Mouse (Mus musculus) layer of hippocampus, adult 11-12 months (tissue): ENCODE measurements around the gene 4930544D05Rik.

Experiments
- DNase-seq: peaks from one replicate; pipeline ENCODE4 v3.0.0; 2022; ENCODE audit warnings: low spot score

Gene 4930544D05Rik

DNA sequence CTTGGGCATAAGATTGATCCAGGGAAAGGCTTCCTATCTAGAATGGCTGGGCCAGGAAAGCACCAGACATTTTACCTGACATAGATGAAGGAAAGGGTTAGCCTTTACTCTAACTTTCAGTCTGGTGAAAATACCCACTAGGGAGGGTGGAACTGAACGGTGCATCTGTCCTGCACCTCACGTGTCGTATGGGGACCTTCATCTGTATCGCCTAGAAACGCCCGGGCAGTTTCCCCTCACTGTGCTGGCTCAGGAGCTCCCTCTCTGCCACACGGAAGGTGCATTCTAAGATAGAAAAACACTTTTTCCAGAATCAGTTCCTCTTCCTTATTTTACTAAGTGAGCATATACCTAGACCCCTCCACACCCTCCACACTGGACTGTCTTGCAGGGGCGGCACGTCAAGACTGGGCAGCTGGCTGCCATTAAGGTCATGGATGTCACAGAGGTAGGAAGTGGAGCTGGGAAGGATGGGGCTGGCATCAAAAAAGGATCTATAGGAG is 17.1 kb upstream of the 4930544D05Rik start:
- no peak for DNase-seq

DNA sequence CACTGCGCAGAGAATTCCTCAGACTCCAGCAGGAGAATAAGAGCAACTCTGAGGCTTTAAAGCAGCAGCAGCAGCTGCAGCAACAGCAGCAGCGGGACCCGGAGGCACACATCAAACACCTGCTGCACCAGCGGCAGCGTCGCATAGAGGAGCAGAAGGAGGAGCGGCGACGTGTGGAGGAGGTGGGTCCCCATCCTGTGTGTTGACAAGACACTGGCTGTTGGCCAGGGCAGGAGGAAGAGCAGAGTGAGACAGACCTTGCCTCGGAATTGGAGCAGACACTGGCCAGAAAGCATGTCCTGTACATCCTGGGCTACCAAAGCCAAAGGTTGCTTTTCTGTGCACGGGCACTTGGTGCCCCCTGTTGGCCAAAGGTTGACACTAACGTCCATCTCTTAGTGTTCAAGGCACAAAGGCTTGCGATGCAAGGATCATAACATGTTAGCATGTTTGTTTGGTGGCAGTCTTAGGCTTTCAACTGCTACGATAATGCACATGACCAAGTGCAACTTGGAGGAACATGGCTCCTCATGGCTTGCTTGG is 10.6 kb upstream of the 4930544D05Rik start:
- peak; percentile 82 for DNase-seq

DNA sequence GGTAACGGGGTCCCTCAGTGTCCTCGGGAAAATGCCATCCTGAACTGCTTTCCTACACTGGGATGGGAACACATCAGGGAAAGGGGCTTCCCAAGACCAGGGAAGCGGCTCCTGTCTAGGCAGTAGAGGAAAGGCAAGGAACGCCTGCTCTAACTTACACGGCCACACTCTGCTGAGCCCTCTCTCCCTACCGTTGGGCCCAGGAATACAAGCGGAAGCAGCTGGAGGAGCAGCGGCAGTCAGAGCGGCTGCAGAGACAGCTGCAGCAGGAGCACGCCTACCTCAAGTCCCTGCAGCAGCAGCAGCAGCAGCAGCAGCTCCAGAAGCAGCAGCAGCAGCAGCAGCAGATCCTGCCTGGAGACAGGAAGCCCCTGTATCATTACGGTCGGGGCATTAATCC is 8.9 kb upstream of the 4930544D05Rik start:
- DNase-seq, result no peak

GRCm38 (mm10) chr11:70607611-70608010 is 8.0 kb upstream of the 4930544D05Rik start:
- no peak for DNase-seq

GRCm38 (mm10) chr11:70608381-70609066 is 7.1 kb upstream of the 4930544D05Rik start:
- no peak for DNase-seq

- no peak for DNase-seq
Measured at GRCm38 (mm10) chr11:70610752-70611151, 4.9 kb upstream of the 4930544D05Rik start.

- no peak for DNase-seq
Measured at GRCm38 (mm10) chr11:70612505-70612904, 3.1 kb upstream of the 4930544D05Rik start.

GRCm38 (mm10) chr11:70615074-70615473 is 574 bp upstream of the 4930544D05Rik start:
- peak; percentile 44 for DNase-seq

DNA sequence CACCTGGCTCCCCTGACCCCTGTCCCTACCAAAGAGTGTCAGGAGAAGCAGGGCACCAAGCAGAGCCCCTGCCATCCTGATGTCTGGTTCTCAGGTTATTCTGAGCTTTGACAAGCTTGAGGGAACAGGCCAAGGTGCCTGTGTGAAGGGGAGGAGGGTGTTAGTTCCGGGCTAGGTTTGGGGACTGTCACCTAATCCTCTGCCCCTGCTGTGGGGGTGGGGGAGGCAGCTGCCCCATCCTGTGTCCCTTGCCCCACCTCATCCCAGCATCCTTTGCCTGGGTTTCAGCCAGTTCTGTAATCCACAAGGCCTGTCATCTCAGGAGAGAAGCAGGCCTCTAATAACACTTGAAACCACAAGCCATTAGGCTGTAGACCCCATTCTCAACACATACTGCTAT is 3.5 kb downstream of the 4930544D05Rik start, which contains the start of gene Chrne:
Gene Chrne (minus strand): TSS at position 116 of the 400 bp plus-strand sequence.
- no peak for DNase-seq

DNA sequence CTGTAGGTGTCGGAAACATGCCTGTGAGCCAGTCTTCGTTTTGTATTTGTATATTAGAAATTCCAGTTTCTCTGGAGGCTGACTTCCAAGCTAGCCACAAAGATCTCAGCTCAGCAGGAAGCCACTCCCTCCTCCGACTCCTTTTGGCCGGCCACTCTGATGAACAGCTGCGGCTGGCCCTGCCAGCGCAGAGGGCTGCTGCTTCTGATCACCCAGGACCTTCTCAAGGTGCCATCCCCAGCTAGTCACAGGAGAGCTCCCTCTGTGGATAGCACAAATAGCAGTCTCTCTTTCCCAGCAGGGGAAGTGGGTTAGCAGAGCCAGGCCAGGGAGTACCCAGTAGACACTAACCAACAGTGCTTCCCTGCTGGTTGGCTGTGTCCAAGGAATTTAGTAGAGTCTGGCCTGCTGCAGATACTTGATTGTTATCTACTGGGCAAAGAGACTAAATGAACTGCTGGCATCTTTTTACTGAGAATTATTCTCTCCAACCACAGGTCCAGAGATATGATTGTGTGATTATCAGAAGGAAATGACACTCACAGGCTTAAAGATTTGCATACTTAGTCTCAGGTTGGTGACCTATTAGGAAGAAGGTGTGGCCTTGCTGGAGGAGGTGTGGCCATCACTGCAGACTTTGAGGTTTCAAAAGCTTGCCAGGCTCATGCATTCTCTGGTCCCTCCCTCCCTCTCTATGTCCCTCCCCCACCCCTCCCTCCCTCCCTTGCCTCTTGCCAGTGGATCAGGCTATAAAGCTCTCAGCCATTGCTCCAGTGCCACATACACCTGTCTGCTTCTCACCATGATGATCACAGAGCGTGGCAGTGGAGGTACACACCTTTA is 6.5 kb downstream of the 4930544D05Rik start:
- DNase-seq, result no peak

DNA sequence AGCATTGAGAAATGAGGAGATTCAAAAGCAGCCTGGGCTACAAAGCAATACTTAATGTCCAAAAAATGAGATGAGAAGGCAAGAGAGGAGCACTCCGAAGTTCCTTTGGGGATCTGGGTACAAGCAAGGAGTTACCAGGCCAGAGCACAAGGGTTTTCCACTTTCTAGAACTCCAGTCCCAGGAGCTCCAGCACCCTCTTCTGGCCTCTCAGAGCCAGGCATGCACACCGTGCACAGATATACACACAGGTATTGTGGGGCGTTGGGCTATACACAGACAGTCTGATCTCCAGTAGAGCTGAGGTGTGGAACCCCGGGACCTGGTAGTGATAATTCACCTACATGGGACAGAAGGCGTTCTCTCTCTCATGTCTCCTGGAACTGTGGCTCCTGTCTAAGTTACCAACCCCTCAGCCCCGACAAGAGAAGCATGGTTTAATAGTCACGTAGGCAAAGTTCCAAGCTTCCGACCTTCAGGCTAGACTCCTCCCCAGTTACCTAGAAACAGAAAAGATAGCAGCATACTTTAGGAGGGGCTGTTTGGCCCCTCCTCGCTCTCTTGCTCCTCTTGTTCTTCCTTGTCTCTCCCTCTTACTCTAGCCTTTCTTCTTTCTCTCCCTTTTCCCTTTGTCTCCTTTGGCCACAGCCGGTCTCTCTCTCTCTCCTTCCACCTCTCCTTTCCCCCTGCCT is 7.5 kb downstream of the 4930544D05Rik start:
- no peak for DNase-seq

DNA sequence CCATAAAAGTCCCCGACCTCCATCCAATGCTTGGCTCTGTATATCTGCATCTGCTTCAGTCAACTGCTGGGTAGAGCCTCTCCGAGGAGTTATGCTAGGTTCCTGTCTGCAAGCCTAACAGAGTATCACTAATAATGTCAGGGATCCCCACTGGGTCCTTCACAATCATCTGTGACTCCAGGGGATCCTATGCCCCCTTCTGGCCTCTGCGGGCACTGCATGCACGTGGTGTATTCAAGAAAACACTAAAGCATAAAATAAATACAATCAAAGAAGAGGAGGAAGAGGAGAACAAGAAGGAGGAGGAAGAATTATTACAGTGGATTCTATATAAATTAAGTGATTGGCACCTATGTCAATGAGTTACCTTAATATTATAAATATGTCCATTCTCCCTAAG is 9.8 kb downstream of the 4930544D05Rik start:
- no peak for DNase-seq

- no peak for DNase-seq
Measured at GRCm38 (mm10) chr11:70626877-70627276, 11.2 kb downstream of the 4930544D05Rik start.

GRCm38 (mm10) chr11:70628431-70628830 is 12.8 kb downstream of the 4930544D05Rik start:
- DNase-seq, result no peak

GRCm38 (mm10) chr11:70629557-70629956 is 13.9 kb downstream of the 4930544D05Rik start:
- DNase-seq, result no peak

GRCm38 (mm10) chr11:70630129-70630528 is 14.5 kb downstream of the 4930544D05Rik start:
- DNase-seq, result no peak

- no peak for DNase-seq
Measured at GRCm38 (mm10) chr11:70635601-70636000, 20.0 kb downstream of the 4930544D05Rik start.

- no peak for DNase-seq
Measured at GRCm38 (mm10) chr11:70637764-70638163, 22.1 kb downstream of the 4930544D05Rik start.

- no peak for DNase-seq
Measured at GRCm38 (mm10) chr11:70638293-70638692, 22.6 kb downstream of the 4930544D05Rik start.

GRCm38 (mm10) chr11:70638714-70639278 is 23.1 kb downstream of the 4930544D05Rik start, which contains the start of gene Gp1ba:
Gp1ba (plus strand) TSS chr11:70639122.
- no peak for DNase-seq

DNA sequence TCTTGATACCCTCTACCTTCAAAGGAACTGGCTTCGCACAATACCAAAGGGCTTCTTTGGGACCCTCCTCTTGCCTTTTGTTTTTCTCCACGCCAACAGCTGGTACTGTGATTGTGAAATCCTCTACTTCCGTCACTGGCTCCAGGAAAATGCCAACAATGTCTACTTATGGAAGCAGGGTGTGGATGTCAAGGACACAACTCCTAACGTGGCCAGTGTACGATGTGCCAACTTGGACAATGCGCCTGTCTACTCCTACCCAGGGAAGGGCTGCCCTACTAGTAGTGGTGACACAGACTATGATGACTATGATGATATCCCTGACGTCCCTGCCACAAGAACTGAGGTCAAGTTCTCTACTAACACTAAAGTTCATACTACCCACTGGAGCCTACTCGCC is 24.3 kb downstream of the 4930544D05Rik start:
- DNase-seq, result no peak

GRCm38 (mm10) chr11:70641241-70641640 is 25.6 kb downstream of the 4930544D05Rik start:
- no peak for DNase-seq
